Mouse (Mus musculus) neural tube, embryonic 14.5 days (tissue): Measurements from ENCODE around the gene Entpd1. TPM values are rescaled to one million over a fixed set of nuclear protein-coding genes. Genes with fewer than 3 reads are reported as not detected.

Experiments used
- ATAC-seq: fragments of 200-750 bp; cut with Nextera tagmentation; 2 replicates; pipeline ENCODE4 v1.8.0; 2017; ENCODE audit warnings: low read depth, mild to moderate bottlenecking, moderate TSS enrichment, moderate library complexity
- H3K27ac ChIP-seq: fragments of 300-500 bp; sonication (generic); 2 replicates; pipeline ENCODE4 v1.5.1; 2014; ENCODE audit warnings: low read depth, mild to moderate bottlenecking, control low read depth, low read length, moderate library complexity, mixed read lengths
- H3K27me3 ChIP-seq: fragments of 300-500 bp; sonication (generic); 2 replicates; pipeline ENCODE4 v1.6.1; 2014; ENCODE audit warnings: low read length; ENCODE audit not compliant: control insufficient read depth, insufficient read depth
- H3K36me3 ChIP-seq: fragments of 300-500 bp; sonication (generic); 2 replicates; pipeline ENCODE4 v1.6.1; 2014; ENCODE audit warnings: low read length, mixed read lengths; ENCODE audit not compliant: control insufficient read depth, insufficient read depth
- H3K4me1 ChIP-seq: fragments of 300-500 bp; sonication (generic); 2 replicates; pipeline ENCODE4 v1.6.1; 2014; ENCODE audit warnings: low read length; ENCODE audit not compliant: control insufficient read depth, insufficient read depth
- H3K4me2 ChIP-seq: fragments of 300-500 bp; sonication (generic); 2 replicates; pipeline ENCODE4 v1.6.1; 2014; ENCODE audit warnings: mild to moderate bottlenecking, low read depth, low read length, control low read depth
- H3K4me3 ChIP-seq: fragments of 300-500 bp; sonication (generic); 2 replicates; pipeline ENCODE4 v1.5.1; 2014; ENCODE audit warnings: low read depth, low read length, control low read depth, mixed read lengths
- H3K9ac ChIP-seq: fragments of 300-500 bp; sonication (generic); replicated peaks from 2 replicates; pipeline ENCODE4 v1.6.1; 2014; ENCODE audit warnings: low read depth, mild to moderate bottlenecking, control low read depth, low read length, mixed read lengths
- H3K9me3 ChIP-seq: fragments of 300-500 bp; sonication (generic); 2 replicates; pipeline ENCODE4 v1.6.1; 2016; ENCODE audit warnings: low read length; ENCODE audit not compliant: control insufficient read depth
- WGBS: fragments of 180-500 bp; shearing (Covaris S2); extraction: QIAGEN DNeasy Blood & Tissue Kit; methylation state at CpG from one replicate; pipeline ENCODE4 v1.1.7; 2014; 5-methylcytosine and 5-hydroxymethylcytosine counted together
- polyA plus RNA-seq: library from polyadenylated mRNA; unstranded; fragments of >200 nt; fragmentation: Nextera tagmentation; extraction: Ambion mirVana; gene quantifications from 2 replicates; pipeline ENCODE4 v1.2.1, GENCODE M21; 2014

Entpd1 gene
- polyA plus RNA-seq, 1 experiment from 2014 or later: 7.2 TPM

GRCm38 (mm10) chr19:40665778-40666177, 53.6 kb downstream of the Entpd1 start:
- Histone ChIP-seq H3K4me2 (no peak overlapping the region), H3K27ac (no peak overlapping the region), H3K27me3 (no peaks in the 10 kb centered on the region), H3K9ac (no peak overlapping the region), H3K36me3 (no peaks in the 10 kb centered on the region), H3K4me1 (0 out of 2 replicates have a peak, but pooled peaks cover under 1% of the 10 kb centered on the region), H3K9me3 (no peaks in the 10 kb centered on the region), H3K4me3 (no peak overlapping the region)
- WGBS: 87% methylated on average over 7 of the region's 7 CpGs
- no peak for ATAC-seq

DNA sequence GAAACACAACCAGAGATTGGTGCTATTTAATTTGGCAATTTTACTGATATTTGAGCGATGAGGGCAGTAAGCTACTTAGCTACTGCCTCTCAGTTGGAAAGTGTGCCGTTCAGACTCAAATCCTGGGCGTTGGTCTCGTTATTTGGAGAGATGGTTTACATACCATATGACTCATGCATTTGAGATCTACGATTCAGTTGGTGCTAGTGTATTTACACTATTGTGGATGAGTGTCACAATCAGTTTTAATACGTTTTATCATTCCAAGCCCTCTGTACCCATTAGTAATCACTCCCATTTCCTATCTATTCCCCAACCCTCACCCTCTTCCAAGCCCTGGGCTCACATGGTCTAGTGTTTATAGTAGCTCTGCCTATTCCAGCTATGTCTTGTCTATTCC, 54.9 kb downstream of the Entpd1 start:
- H3K4me3 ChIP-seq: no peak overlapping the region
- H3K36me3 ChIP-seq: no peaks in the 10 kb centered on the region
- 89% methylated on average over 6 of the region's 6 CpGs for WGBS
- H3K9ac ChIP-seq: no peak overlapping the region
- H3K27me3 ChIP-seq: no peaks in the 10 kb centered on the region
- no peak overlapping the region for H3K27ac ChIP-seq
- H3K4me1 ChIP-seq: no peaks in the 10 kb centered on the region
- H3K4me2 ChIP-seq: no peak overlapping the region
- ATAC-seq: no peak
- no peaks in the 10 kb centered on the region for H3K9me3 ChIP-seq

DNA sequence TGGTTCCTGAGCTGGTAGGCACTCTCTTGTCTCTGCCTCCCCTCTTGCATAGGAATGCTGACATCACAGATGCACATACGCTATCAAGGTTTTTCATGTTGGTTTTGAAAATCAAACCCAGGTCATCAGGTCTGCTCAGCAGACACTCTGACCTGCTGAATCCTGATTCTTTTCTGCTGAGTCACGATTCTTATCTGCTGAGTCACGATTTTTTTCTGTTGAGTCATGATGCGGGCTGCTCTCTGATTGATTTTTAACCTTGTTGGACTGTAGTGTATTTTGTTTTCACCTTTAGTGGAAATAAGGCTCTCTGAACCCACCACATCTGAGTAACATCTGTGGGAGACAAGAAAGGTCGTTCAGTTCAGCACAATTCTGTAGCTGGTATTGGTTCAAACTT, 63.2 kb downstream of the Entpd1 start:
- Histone ChIP-seq H3K9me3 (no peaks in the 10 kb centered on the region), H3K27ac (no peak overlapping the region), H3K4me2 (no peak overlapping the region), H3K27me3 (no peaks in the 10 kb centered on the region), H3K4me3 (no peak overlapping the region), H3K4me1 (no peaks in the 10 kb centered on the region), H3K36me3 (no peaks in the 10 kb centered on the region), H3K9ac (no peak overlapping the region)
- ATAC-seq: no peak
- 90% methylated on average over 5 of the region's 5 CpGs for WGBS

DNA sequence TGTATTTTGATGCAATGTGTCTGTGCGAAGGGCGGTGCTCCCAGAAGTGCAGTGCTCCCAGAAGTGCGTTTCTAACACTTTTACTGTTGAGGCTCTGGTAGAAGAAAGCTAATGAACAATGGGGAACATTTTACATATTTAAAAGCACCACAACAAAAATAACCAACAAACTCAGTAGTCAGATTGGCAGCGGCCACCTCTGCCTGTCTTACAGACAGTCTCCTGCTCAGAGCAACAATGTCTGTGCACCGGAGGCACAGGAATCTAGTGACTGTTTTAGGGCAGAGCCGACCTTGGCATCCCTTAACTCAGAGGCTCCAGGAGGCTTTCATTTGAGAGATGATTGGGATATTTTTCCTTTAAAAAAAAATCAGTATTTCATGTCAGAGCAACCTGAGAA, 65.9 kb downstream of the Entpd1 start:
- Histone ChIP-seq H3K4me3 (no peak overlapping the region), H3K27ac (no peak overlapping the region), H3K4me2 (no peak overlapping the region), H3K36me3 (no peaks in the 10 kb centered on the region), H3K4me1 (no peaks in the 10 kb centered on the region), H3K9me3 (no peaks in the 10 kb centered on the region), H3K9ac (no peak overlapping the region), H3K27me3 (no peaks in the 10 kb centered on the region)
- 87% methylated on average over 6 of the region's 6 CpGs for WGBS
- ATAC-seq: no peak

- H3K4me3 ChIP-seq: no peak overlapping the region
- H3K4me2 ChIP-seq: no peak overlapping the region
- no peaks in the 10 kb centered on the region for H3K27me3 ChIP-seq
- no peaks in the 10 kb centered on the region for H3K4me1 ChIP-seq
- 66% methylated on average over 17 of the region's 17 CpGs for WGBS
- ATAC-seq: no peak
- H3K9ac ChIP-seq: no peak overlapping the region
- no peaks in the 10 kb centered on the region for H3K9me3 ChIP-seq
- H3K36me3 ChIP-seq: no peaks in the 10 kb centered on the region
- H3K27ac ChIP-seq: no peak overlapping the region
Observed at GRCm38 (mm10) chr19:40678532-40679307, 66.6 kb downstream of the Entpd1 start.

GRCm38 (mm10) chr19:40679632-40680031, 67.5 kb downstream of the Entpd1 start:
- H3K9ac ChIP-seq: no peak overlapping the region
- H3K36me3 ChIP-seq: no peaks in the 10 kb centered on the region
- H3K27me3 ChIP-seq: no peaks in the 10 kb centered on the region
- H3K4me3 ChIP-seq: no peak overlapping the region
- H3K27ac ChIP-seq: no peak overlapping the region
- H3K4me1 ChIP-seq: no peaks in the 10 kb centered on the region
- H3K4me2 ChIP-seq: no peak overlapping the region
- 97% methylated on average over 3 of the region's 3 CpGs for WGBS
- no peaks in the 10 kb centered on the region for H3K9me3 ChIP-seq
- ATAC-seq: no peak

GRCm38 (mm10) chr19:40684124-40684523, 72.0 kb downstream of the Entpd1 start:
- no peaks in the 10 kb centered on the region for H3K9me3 ChIP-seq
- no peak overlapping the region for H3K4me3 ChIP-seq
- no peak overlapping the region for H3K9ac ChIP-seq
- ATAC-seq: no peak
- no peaks in the 10 kb centered on the region for H3K27me3 ChIP-seq
- WGBS: 97% methylated on average over 1 of the region's 1 CpGs
- no peak overlapping the region for H3K4me2 ChIP-seq
- no peaks in the 10 kb centered on the region for H3K36me3 ChIP-seq
- H3K4me1 ChIP-seq: no peaks in the 10 kb centered on the region
- no peak overlapping the region for H3K27ac ChIP-seq

- Histone ChIP-seq H3K27me3 (no peaks in the 10 kb centered on the region), H3K4me2 (no peak overlapping the region), H3K4me1 (no peaks in the 10 kb centered on the region), H3K27ac (no peak overlapping the region), H3K9ac (no peak overlapping the region), H3K36me3 (no peaks in the 10 kb centered on the region), H3K9me3 (no peaks in the 10 kb centered on the region), H3K4me3 (no peak overlapping the region)
- 95% methylated on average over 7 of the region's 7 CpGs for WGBS
- no peak for ATAC-seq
Observed at GRCm38 (mm10) chr19:40684566-40684965, 72.4 kb downstream of the Entpd1 start.

GRCm38 (mm10) chr19:40687291-40687927, 75.2 kb downstream of the Entpd1 start:
- no peak overlapping the region for H3K9ac ChIP-seq
- H3K27me3 ChIP-seq: no peaks in the 10 kb centered on the region
- H3K36me3 ChIP-seq: no peaks in the 10 kb centered on the region
- 84% methylated on average over 4 of the region's 4 CpGs for WGBS
- H3K9me3 ChIP-seq: no peaks in the 10 kb centered on the region
- no peak overlapping the region for H3K27ac ChIP-seq
- ATAC-seq: no peak
- no peak overlapping the region for H3K4me2 ChIP-seq
- H3K4me1 ChIP-seq: no peaks in the 10 kb centered on the region
- no peak overlapping the region for H3K4me3 ChIP-seq
